Mouse (Mus musculus) midbrain, embryonic 15.5 days (tissue): ENCODE measurements around the gene Lpin2. TPM values are rescaled to one million over a fixed set of nuclear protein-coding genes. Genes with fewer than 3 reads are reported as not detected.

Source experiments
- ATAC-seq: fragments of 200-750 bp; cut with Nextera tagmentation; replicated peaks from 2 replicates; pipeline ENCODE4 v1.8.0; 2017; ENCODE audit warnings: moderate TSS enrichment
- H3K27ac ChIP-seq: fragments of 300-500 bp; sonication (generic); 2 replicates; pipeline ENCODE4 v1.5.1; 2015; ENCODE audit warnings: mild to moderate bottlenecking, inconsistent platforms
- H3K27me3 ChIP-seq: fragments of 300-500 bp; sonication (generic); replicated peaks from 2 replicates; pipeline ENCODE4 v1.6.1; 2015; ENCODE audit warnings: inconsistent platforms
- H3K36me3 ChIP-seq: fragments of 300-500 bp; sonication (generic); replicated peaks from 2 replicates; pipeline ENCODE4 v1.6.1; 2015; ENCODE audit warnings: inconsistent platforms
- H3K4me1 ChIP-seq: fragments of 300-500 bp; sonication (generic); 2 replicates; pipeline ENCODE4 v1.6.1; 2015; ENCODE audit warnings: inconsistent platforms
- H3K4me2 ChIP-seq: fragments of 300-500 bp; sonication (generic); 2 replicates; pipeline ENCODE4 v1.6.1; 2015; ENCODE audit warnings: inconsistent platforms, mild to moderate bottlenecking, moderate library complexity
- H3K4me3 ChIP-seq: fragments of 300-500 bp; sonication (generic); 2 replicates; pipeline ENCODE4 v1.5.1; 2015; ENCODE audit warnings: mild to moderate bottlenecking, inconsistent platforms
- H3K9ac ChIP-seq: fragments of 300-500 bp; sonication (generic); 2 replicates; pipeline ENCODE4 v1.6.1; 2015; ENCODE audit warnings: mild to moderate bottlenecking, inconsistent platforms
- H3K9me3 ChIP-seq: fragments of 300-500 bp; sonication (generic); 2 replicates; pipeline ENCODE4 v1.6.1; 2016; ENCODE audit warnings: inconsistent platforms
- WGBS: fragments of 180-500 bp; shearing (Covaris S2); methylation state at CpG from one replicate; pipeline ENCODE4 v1.1.7; 2015; ENCODE audit warnings: mixed read lengths; 5-methylcytosine and 5-hydroxymethylcytosine counted together
- polyA plus RNA-seq: library from polyadenylated mRNA; unstranded; fragments of >200 nt; fragmentation: Nextera tagmentation; extraction: Ambion mirVana; gene quantifications from 2 replicates; pipeline ENCODE4 v1.2.1, GENCODE M21; 2015

Gene Lpin2
- polyA plus RNA-seq, 1 experiment from 2014 or later: 47.6 TPM

DNA sequence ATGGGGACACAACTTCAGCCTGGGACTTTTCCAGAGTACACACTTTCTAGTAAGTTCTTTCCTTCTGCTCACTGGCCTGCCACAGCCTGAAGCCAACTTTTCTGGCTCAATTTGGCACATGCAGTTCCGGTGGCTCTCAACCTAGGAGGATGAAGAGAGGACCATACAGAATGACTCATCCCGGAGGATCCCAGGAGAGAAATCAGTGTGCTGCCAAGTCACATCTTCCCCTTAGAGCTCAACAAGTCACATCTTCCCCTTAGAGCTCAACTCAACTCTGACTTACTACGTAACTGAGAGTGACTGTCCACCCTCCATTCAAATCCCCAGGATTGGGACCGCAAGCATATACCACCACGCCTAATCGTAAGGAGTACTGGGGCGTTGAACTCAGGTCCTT, 105.2 kb downstream of the Lpin2 start:
- Histone ChIP-seq H3K36me3 (no peaks in the 10 kb centered on the region), H3K9ac (no peak overlapping the region), H3K9me3 (no peaks in the 10 kb centered on the region), H3K4me1 (no peaks in the 10 kb centered on the region), H3K4me3 (no peak overlapping the region), H3K27me3 (no peaks in the 10 kb centered on the region), H3K4me2 (no peak overlapping the region), H3K27ac (no peak overlapping the region)
- 96% methylated on average over 7 of the region's 7 CpGs for WGBS
- ATAC-seq: no peak

DNA sequence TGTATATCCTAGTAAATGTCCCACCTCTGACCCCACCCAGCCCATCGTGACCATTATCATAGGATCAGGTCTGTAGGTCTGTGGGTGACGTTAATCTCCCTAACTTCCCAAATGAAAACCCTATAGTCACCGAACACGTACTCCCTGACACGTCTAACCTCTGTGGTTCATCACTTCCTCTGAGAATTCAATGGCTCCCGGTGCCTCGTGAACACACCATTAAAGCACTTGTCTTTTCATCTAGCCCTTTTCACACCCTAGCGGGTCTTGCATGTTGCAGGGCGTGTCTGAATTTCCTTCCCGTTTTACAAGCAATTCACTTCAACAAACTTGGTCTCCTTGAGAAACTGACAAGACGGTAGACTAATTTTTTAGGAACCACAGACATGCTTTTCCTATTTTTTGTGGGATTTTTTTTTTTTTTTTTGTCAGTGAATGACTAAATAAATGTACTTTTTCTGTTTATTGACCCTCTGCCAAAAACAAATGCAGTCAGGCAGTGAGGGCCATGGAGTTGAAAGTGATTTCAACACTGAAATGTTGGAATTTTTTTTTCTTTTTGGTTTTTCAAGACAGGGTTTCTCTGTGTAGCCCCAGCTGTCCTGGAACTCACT, 105.9 kb downstream of the Lpin2 start:
- H3K27me3 ChIP-seq: no peaks in the 10 kb centered on the region
- H3K27ac ChIP-seq: no peak overlapping the region
- no peak overlapping the region for H3K4me3 ChIP-seq
- 96% methylated on average over 11 of the region's 11 CpGs for whole genome bisulfite sequencing
- no peak overlapping the region for H3K9ac ChIP-seq
- H3K4me2 ChIP-seq: no peak overlapping the region
- ATAC-seq: no peak
- no peaks in the 10 kb centered on the region for H3K36me3 ChIP-seq
- H3K9me3 ChIP-seq: no peaks in the 10 kb centered on the region
- H3K4me1 ChIP-seq: no peaks in the 10 kb centered on the region

DNA sequence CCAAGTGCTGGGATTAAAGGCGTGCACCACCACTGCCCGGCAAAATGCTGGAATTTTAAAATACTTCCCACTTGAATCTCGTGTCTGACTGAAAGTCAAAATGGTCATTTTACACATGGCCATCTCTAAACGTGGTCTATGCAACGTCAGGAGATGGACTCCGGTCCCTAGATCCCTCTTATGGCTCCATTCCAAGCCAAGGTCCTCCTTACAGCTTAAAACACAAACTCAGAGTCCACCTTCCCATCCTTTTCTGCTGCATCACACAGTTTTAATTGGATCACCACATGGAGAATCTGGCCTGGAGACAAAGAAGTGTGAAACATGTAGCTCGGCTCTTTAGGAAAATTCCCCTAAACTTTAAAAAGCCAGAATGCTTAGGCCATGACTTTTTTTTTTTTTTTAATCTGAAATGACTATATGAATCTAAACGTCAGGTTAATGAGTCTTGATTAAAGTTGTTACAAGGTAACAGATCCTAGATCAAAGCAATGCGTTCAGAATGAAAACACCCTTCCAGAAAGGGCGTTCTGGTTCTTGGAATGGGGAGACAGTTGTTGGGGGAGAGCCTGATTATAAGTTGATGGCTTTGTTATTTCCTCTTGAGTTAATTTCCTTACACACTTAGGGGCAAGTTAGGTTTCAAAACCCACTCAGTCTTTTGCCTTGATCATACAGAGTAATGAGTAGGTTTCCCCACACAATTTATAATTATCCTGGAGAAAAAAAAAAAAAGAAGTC, 106.6 kb downstream of the Lpin2 start:
- Histone ChIP-seq H3K4me1 (no peaks in the 10 kb centered on the region), H3K4me3 (no peak overlapping the region), H3K9ac (no peak overlapping the region), H3K27ac (no peak overlapping the region), H3K4me2 (no peak overlapping the region), H3K27me3 (no peaks in the 10 kb centered on the region), H3K9me3 (no peaks in the 10 kb centered on the region), H3K36me3 (no peaks in the 10 kb centered on the region)
- 91% methylated on average over 10 of the region's 10 CpGs for WGBS
- ATAC-seq: no peak

DNA sequence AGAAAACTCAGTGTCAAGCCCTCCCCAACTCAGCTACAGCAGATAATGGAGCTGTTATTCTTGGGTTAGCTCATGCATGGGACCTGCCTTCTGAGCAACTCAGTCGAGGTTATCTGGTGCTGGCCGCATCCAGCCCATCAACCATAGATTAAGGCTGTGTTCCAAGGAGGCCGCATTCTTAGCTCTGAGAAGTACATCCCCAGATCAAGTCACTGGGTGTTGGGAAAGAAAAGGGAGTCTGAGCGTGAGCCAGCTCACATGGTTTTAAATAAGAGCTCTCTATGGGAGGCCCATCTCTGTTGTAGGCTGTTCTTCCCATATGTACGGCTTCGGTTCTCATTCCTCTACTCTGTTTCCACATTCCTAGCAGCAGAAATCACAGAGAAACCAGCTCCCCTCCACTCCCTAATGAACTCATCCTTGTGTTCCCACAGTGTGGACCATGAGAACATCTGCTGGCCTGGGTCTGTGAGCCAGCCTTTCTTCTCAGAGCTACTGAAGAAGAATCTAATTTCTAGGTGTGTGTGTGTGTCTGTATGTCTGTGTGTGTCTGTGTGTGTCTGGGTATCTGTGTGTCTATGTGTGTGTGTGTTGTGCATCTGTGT, 107.3 kb downstream of the Lpin2 start:
- Histone ChIP-seq H3K27me3 (no peaks in the 10 kb centered on the region), H3K27ac (no peak overlapping the region), H3K4me1 (no peaks in the 10 kb centered on the region), H3K4me2 (no peak overlapping the region), H3K9me3 (no peaks in the 10 kb centered on the region), H3K9ac (no peak overlapping the region), H3K36me3 (no peaks in the 10 kb centered on the region), H3K4me3 (no peak overlapping the region)
- 65% methylated on average over 6 of the region's 6 CpGs for WGBS
- no peak for ATAC-seq

DNA sequence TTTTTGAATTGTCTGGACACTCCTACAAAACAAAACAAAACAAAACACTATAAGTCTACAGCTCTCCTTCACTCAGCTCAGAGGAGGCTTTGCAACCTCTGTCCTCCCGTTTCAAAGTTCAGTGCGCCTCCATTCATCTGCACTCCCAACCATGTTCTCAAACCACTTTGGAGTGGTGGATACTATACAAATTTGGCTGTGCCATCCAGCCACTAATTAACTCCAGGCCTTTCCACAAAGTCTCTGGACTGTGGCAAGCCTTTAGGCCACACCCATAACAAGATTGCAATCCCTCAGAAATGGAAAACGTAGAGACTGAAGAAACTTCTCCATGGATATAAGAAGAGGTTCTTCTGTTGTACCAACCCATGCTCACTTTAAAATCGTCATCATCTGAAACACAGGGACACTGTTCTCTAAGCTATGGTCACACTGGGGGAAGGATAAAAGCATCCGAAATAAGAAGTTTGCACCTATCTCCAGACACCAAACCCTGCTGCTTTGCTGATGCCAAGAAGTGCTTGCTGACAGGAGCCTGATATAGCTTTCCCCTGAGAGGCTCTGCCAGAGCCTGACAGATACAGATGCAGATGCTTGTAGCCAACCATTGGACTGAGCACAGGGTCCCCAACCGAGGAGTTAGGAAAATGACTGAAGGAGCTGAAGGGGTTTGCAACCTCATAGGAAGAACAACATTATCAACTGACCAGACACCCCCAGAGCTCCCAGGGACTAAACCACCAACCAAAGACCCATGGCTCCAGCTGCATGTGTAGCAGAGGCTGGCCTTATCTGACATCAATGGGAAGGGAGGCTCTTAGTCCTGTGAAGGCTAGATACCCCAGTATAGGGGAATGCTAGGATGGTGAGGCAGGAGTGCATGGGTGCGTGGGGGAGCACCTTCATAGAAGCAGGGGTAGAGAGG, 108.4 kb downstream of the Lpin2 start:
- H3K27me3 ChIP-seq: no peaks in the 10 kb centered on the region
- no peaks in the 10 kb centered on the region for H3K9me3 ChIP-seq
- no peak overlapping the region for H3K4me2 ChIP-seq
- H3K36me3 ChIP-seq: no peaks in the 10 kb centered on the region
- ATAC-seq: no peak
- H3K9ac ChIP-seq: no peak overlapping the region
- 83% methylated on average over 7 of the region's 7 CpGs for WGBS
- no peak overlapping the region for H3K27ac ChIP-seq
- no peaks in the 10 kb centered on the region for H3K4me1 ChIP-seq
- H3K4me3 ChIP-seq: no peak overlapping the region

DNA sequence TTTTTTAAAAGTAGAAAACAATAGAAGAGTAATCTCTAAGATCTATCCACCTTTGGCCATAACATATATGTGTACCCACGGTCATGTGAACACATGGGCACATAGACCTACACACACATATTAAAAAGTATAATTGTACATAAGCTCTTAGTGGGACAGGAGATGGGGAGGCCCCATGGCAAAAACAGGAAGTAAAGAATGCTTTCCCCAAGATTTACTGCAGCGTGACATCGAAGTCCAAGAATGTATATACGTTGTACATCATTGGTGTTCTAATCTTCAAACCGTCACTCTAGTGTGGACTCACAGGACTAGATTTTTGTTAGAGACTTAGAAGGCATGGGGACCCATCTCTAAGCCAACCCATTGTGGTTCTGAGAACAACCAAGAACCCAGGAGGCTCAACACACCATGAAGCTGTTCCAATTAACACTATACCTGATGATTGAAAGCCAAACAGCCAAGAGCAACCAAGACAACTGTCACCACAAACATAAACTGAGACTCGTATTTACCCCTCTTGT, 109.6 kb downstream of the Lpin2 start:
- H3K27me3 ChIP-seq: no peaks in the 10 kb centered on the region
- H3K4me2 ChIP-seq: no peak overlapping the region
- ATAC-seq: no peak
- H3K4me3 ChIP-seq: no peak overlapping the region
- WGBS: 93% methylated on average over 6 of the region's 6 CpGs
- H3K27ac ChIP-seq: no peak overlapping the region
- no peaks in the 10 kb centered on the region for H3K36me3 ChIP-seq
- H3K9ac ChIP-seq: no peak overlapping the region
- H3K4me1 ChIP-seq: no peaks in the 10 kb centered on the region
- no peaks in the 10 kb centered on the region for H3K9me3 ChIP-seq

DNA sequence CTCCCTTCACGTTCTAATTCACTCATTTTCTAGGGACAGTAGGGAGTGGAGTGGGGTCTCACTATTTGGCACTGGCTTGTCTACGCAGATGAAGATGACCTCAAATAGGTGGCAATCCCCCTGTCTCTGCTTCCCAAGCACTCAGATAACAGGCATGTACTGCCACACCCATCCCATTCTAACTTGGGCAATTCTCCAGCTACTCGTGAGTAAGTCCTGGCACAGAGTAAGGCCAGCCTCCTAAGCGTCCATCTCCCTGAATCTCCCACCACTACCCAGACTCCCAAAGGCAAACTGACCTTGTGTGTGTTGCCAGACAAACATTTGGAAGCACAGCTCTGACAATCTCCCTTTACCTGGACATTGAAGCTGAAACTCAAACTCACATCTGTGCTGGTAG, 110.5 kb downstream of the Lpin2 start:
- no peak overlapping the region for H3K27ac ChIP-seq
- H3K9ac ChIP-seq: no peak overlapping the region
- no peak for ATAC-seq
- no peak overlapping the region for H3K4me3 ChIP-seq
- 83% methylated on average over 4 of the region's 4 CpGs for WGBS
- H3K4me1 ChIP-seq: no peaks in the 10 kb centered on the region
- no peaks in the 10 kb centered on the region for H3K27me3 ChIP-seq
- no peaks in the 10 kb centered on the region for H3K36me3 ChIP-seq
- H3K9me3 ChIP-seq: no peaks in the 10 kb centered on the region
- no peak overlapping the region for H3K4me2 ChIP-seq

DNA sequence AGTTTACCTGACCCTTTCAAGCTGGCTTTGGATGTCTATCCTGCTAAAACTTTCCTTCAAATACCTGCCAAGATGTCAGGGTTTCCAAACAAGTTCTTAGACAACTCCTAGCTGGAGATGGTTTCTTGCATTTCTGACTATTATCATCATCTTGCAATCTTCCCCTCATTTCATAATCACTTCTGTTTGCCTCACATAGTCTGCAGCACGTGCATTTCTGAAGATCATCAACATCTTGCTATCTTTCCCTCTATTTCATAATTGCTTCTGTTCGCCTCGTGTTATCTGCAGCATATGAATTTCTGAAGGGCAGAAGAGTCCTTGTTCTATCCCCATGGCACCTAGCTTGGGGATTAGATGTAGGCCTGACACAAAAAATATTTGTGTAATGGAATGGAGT, 112.2 kb downstream of the Lpin2 start:
- H3K4me1 ChIP-seq: no peaks in the 10 kb centered on the region
- WGBS: 82% methylated on average over 3 of the region's 3 CpGs
- H3K4me2 ChIP-seq: no peak overlapping the region
- no peaks in the 10 kb centered on the region for H3K9me3 ChIP-seq
- no peaks in the 10 kb centered on the region for H3K36me3 ChIP-seq
- H3K27me3 ChIP-seq: no peaks in the 10 kb centered on the region
- no peak overlapping the region for H3K4me3 ChIP-seq
- H3K9ac ChIP-seq: no peak overlapping the region
- H3K27ac ChIP-seq: no peak overlapping the region
- no peak for ATAC-seq

Other genes starting within 250 kb of the Lpin2 start
- 0.87 and 1.3 TPM in 2 replicates for gene Myom1, start 179.9 kb upstream of the Lpin2 start, polyA plus RNA-seq
- gene Myl12a, start 179.7 kb upstream of the Lpin2 start, polyA plus RNA-seq: 93.2 and 107 TPM in 2 replicates
- 1.2 and 2.0 TPM in 2 replicates for gene Emilin2, start 129.4 kb downstream of the Lpin2 start, polyA plus RNA-seq